In genomic region chr10:82082728-82083621, GRCm38 (mm10) we compare ENCODE assay signal across 8 mouse cellular contexts. TPM values are rescaled to one million over a fixed set of nuclear protein-coding genes. Genes with fewer than 3 reads are reported as not detected.
A peak's percentile ranks its signal among the peaks of the same experiment; 100 is the strongest.
DNase-seq lines count a peak whose midpoint lies in the region; ATAC-seq and TF ChIP-seq lines count a peak whose summit lies in the region.
"Not testable (repeated sequence)": the region's sequence is repeated elsewhere in the genome, so short reads cannot be mapped to it uniquely, and the experiment has no call there.

TSS of gene BC024063 (plus strand) at chr10:82083353.

- peak within 1 kb of the TSS; percentile 70 for H3K9ac ChIP-seq in MEL (ENCODE audit: control insufficient read depth, low read depth, low read length, poor library complexity, severe bottlenecking)
- H3K9ac ChIP-seq in lung, embryonic 14.5 days = peak within 1 kb of the TSS; percentile 60

- peak; percentile 100 for ATAC-seq in frontal cortex, adult (ENCODE audit: low TSS enrichment)
- ATAC-seq in hematopoietic stem cell, adult 5-6 weeks (replicated peaks in 1 of 2; ENCODE audit: insufficient read depth in 1 of 2, low FRiP score in 2 of 2, low TSS enrichment in 1 of 2, low read depth in 1 of 2, poor library complexity in 2 of 2, severe bottlenecking in 2 of 2) = peak; percentile 74 to 75; a peak in 3 of 4 replicates
- ATAC-seq in lung, embryonic 14.5 days (ENCODE audit: insufficient read depth) = peak; percentile 100

- TF ChIP-seq CTCF in MEL (IDR thresholded peaks at IDR 0.05 in 2 of 3, conservative IDR thresholded peaks at IDR 0.05 in 1 of 3; ENCODE audit: control insufficient read depth in 1 of 3, insufficient read depth in 1 of 3, low read depth in 2 of 3, low read length in 3 of 3, poor library complexity in 1 of 3, severe bottlenecking in 1 of 3); lung, embryonic 14.5 days (IDR thresholded peaks at IDR 0.05; ENCODE audit: low read depth); olfactory bulb, adult 2 months (IDR thresholded peaks at IDR 0.05; ENCODE audit: insufficient read depth, low read depth, low read length); thymus, adult 2 months (IDR thresholded peaks at IDR 0.05; ENCODE audit: borderline replicate concordance, control insufficient read depth, extremely low read depth, insufficient read depth, low read length, poor library complexity): not testable (repeated sequence)

- not testable (repeated sequence) for TF ChIP-seq RAD21 in MEL (IDR thresholded peaks at IDR 0.05; ENCODE audit: low read depth, low read length)

- not testable (repeated sequence) for TF ChIP-seq EP300 in MEL (IDR thresholded peaks at IDR 0.05; ENCODE audit: low read depth in 1 of 2, low read length in 2 of 2)

- not testable (repeated sequence) for H3K9me3 ChIP-seq in MEL (replicated peaks; ENCODE audit: insufficient read depth, low read length); lung, embryonic 14.5 days (ENCODE audit: low read depth, low read length)

- peak; percentile 38 to 63; a peak in 2 of 4 replicates for TF ChIP-seq POLR2A in MEL (IDR thresholded peaks at IDR 0.05; ENCODE audit: control insufficient read depth in 1 of 2, insufficient read depth in 1 of 2, low read depth in 1 of 2, low read length in 2 of 2, poor library complexity in 1 of 2)
- TF ChIP-seq POLR2A in olfactory bulb, adult 2 months (IDR thresholded peaks at IDR 0.05; ENCODE audit: insufficient read depth, low read depth, low read length); thymus, adult 2 months (IDR thresholded peaks at IDR 0.05; ENCODE audit: control insufficient read depth, extremely low read depth, insufficient read depth, low read length, poor library complexity): not testable (repeated sequence)

- H3K4me2 ChIP-seq in lung, embryonic 14.5 days = peak within 1 kb of the TSS; percentile 52

- DNase-seq in MEL (ENCODE audit: low read depth, low spot score) = peak; percentile 90
- peak; percentile 75 for DNase-seq in cerebellum, adult 8-10 months
- peak; percentile 79 to 80 for DNase-seq in layer of hippocampus, adult 8-10 months (ENCODE audit: low spot score in 2 of 2)
- DNase-seq in lung, embryonic 14.5 days = peak; percentile 91
- peak; percentile 39 for DNase-seq in thymus, adult 2 months

- not testable (repeated sequence) for H3K4me1 ChIP-seq in MEL (ENCODE audit: control insufficient read depth in 1 of 2, insufficient read depth in 2 of 2, low read length in 2 of 2); lung, embryonic 14.5 days (ENCODE audit: insufficient read depth); olfactory bulb, adult 2 months (ENCODE audit: control insufficient read depth, insufficient read depth, low read length); thymus, adult 2 months (replicated peaks; ENCODE audit: control insufficient read depth, insufficient read depth, low read length)

- H3K36me3 ChIP-seq in MEL (ENCODE audit: control insufficient read depth in 1 of 2, insufficient read depth in 2 of 2, low read length in 2 of 2); lung, embryonic 14.5 days (ENCODE audit: insufficient read depth); thymus, adult 2 months (ENCODE audit: control insufficient read depth, insufficient read depth, low read length): not testable (repeated sequence)

- peak within 1 kb of the TSS; percentile 55 to 66 for H3K4me3 ChIP-seq in MEL (ENCODE audit: control insufficient read depth in 1 of 2, insufficient read depth in 1 of 2, low read depth in 2 of 2, low read length in 2 of 2)
- H3K4me3 ChIP-seq in lung, embryonic 14.5 days (ENCODE audit: low read depth, low read length) = peak within 1 kb of the TSS; percentile 48
- H3K4me3 ChIP-seq in olfactory bulb, adult 2 months (ENCODE audit: insufficient read depth, low read depth, low read length) = peak within 1 kb of the TSS; percentile 73
- H3K4me3 ChIP-seq in thymus, adult 2 months (ENCODE audit: control insufficient read depth, insufficient read depth, low read length) = peak within 1 kb of the TSS; percentile 77

- H3K27me3 ChIP-seq in MEL (ENCODE audit: control insufficient read depth in 1 of 2, insufficient read depth in 2 of 2, low read length in 2 of 2); lung, embryonic 14.5 days (ENCODE audit: insufficient read depth, low read length); thymus, adult 2 months (ENCODE audit: control insufficient read depth, insufficient read depth, low read length): not testable (repeated sequence)

- H3K27ac ChIP-seq in MEL (ENCODE audit: control insufficient read depth, low read depth, low read length) = peak within 1 kb of the TSS; percentile 78
- peak within 1 kb of the TSS; percentile 70; the same call in 1 of the 2 replicates for H3K27ac ChIP-seq in lung, embryonic 14.5 days (ENCODE audit: low read depth)
- peak within 1 kb of the TSS; percentile 88 for H3K27ac ChIP-seq in olfactory bulb, adult 2 months (ENCODE audit: insufficient read depth, low read depth, low read length)
- H3K27ac ChIP-seq in thymus, adult 2 months (ENCODE audit: control insufficient read depth, insufficient read depth, low read length) = not testable (repeated sequence)

- H3K79me2 ChIP-seq in MEL (ENCODE audit: control insufficient read depth, insufficient read depth, low read length, poor library complexity) = not testable (repeated sequence)

- 16% methylated on average over 42 of the region's 42 CpGs for WGBS in lung, embryonic 14.5 days
- 20% methylated on average over 42 of the region's 42 CpGs for WGBS in olfactory bulb, adult 2 months
- WGBS in thymus, adult 2 months = 32% methylated on average over 42 of the region's 42 CpGs

TF ChIP-seq in MEL, 35 proteins besides CTCF, POLR2A, EP300 and RAD21:
- 0 out of 2 replicates have a peak, but pooled peaks have one; percentile 36 for TF ChIP-seq HCFC1 (IDR thresholded peaks at IDR 0.05; ENCODE audit: low read depth, low read length)
- 0 out of 2 replicates have a peak, but pooled peaks have one; percentile 36 for TF ChIP-seq MYC (IDR thresholded peaks at IDR 0.05; ENCODE audit: low read depth, low read length)
- TF ChIP-seq NELFE (IDR thresholded peaks at IDR 0.05; ENCODE audit: low read depth, low read length) = peak; percentile 42; the same call in 1 of the 2 replicates
- TF ChIP-seq NRF1 (IDR thresholded peaks at IDR 0.05; ENCODE audit: insufficient read depth, low read depth, low read length, poor library complexity, severe bottlenecking) = peak; percentile 72; the same call in 1 of the 2 replicates

RNA-seq across cellular contexts. Expression of gene BC024063, which starts in this region (rescaled TPM):
- 1.9 and 2.3 TPM in 2 replicates for total RNA-seq in MEL (2012; rRNA removed)
- under 1 TPM in 1 of 2 experiments, not detected in 1; 0.92 TPM for polyA plus RNA-seq in MEL (2012; ENCODE audit: insufficient read depth in 1 of 2, insufficient read length in 2 of 2, low read depth in 1 of 2, low replicate concordance in 2 of 2, missing spikeins in 1 of 2)
- 1.0 TPM in 2 replicates for total RNA-seq in hematopoietic stem cell, adult 5-6 weeks (2017)
- 10 to 100 TPM in 1 of 4 experiments, 1 to 10 TPM in 3; 5.6 to 10.4 (median 7.5) TPM for total RNA-seq in layer of hippocampus, adult 8-10 months (2022)
- polyA plus RNA-seq in lung, embryonic 14.5 days (2014; fragmentation: Nextera tagmentation; extraction: Ambion mirVana) = 6.9 and 7.2 TPM in 2 replicates
- polyA plus RNA-seq in olfactory bulb, adult 2 months (2012; ENCODE audit: insufficient read depth, insufficient read length, low replicate concordance, missing spikeins) = not detected in 2 replicates
- polyA plus RNA-seq in thymus, adult 2 months (2012; rRNA removed) = 0.11 TPM in 2 replicates

Comparison
In these comparisons a context has a peak if more than half of its experiments do, and no peak if none do; other contexts are left out.
1. Peak in DNase-seq and H3K4me3 ChIP-seq in thymus, adult 2 months; RNA of the gene not detected or under 1 TPM.
2. DNase-seq: peak in every context shown above with its lines; median percentile 91 in lung, embryonic 14.5 days; 90 in MEL; 80 in layer of hippocampus, adult 8-10 months; 75 in cerebellum, adult 8-10 months; 39 in thymus, adult 2 months.